Mouse (Mus musculus) hindbrain, postnatal 0 days (tissue): ENCODE data around the gene Anxa9. TPM values are rescaled to one million over a fixed set of nuclear protein-coding genes. Genes with fewer than 3 reads are reported as not detected.

Experiments used
- ATAC-seq: fragments of 200-750 bp; cut with Nextera tagmentation; 2 replicates; pipeline ENCODE4 v1.8.0; 2017; ENCODE audit warnings: mild to moderate bottlenecking, moderate TSS enrichment, moderate library complexity
- DNase-seq: peaks from one replicate; pipeline ENCODE4 v3.0.0-alpha.2; 2015; ENCODE audit warnings: low spot score
- H3K27ac ChIP-seq: fragments of 300-500 bp; sonication (generic); 2 replicates; pipeline ENCODE4 v1.5.1; 2014; ENCODE audit warnings: mild to moderate bottlenecking
- H3K27me3 ChIP-seq: fragments of 300-500 bp; sonication (generic); 2 replicates; pipeline ENCODE4 v1.6.1; 2014; ENCODE audit warnings: low read length, mixed read lengths; ENCODE audit not compliant: insufficient read depth
- H3K36me3 ChIP-seq: fragments of 300-500 bp; sonication (generic); 2 replicates; pipeline ENCODE4 v1.6.1; 2014; ENCODE audit warnings: low read length, mixed read lengths; ENCODE audit not compliant: insufficient read depth
- H3K4me1 ChIP-seq: fragments of 300-500 bp; sonication (generic); 2 replicates; pipeline ENCODE4 v1.6.1; 2014; ENCODE audit warnings: antibody characterized with exemption, low read length, mixed read lengths; ENCODE audit not compliant: insufficient read depth
- H3K4me2 ChIP-seq: fragments of 300-500 bp; sonication (generic); 2 replicates; pipeline ENCODE4 v1.6.1; 2014; ENCODE audit warnings: low read depth, mild to moderate bottlenecking, low read length, moderate library complexity, mixed read lengths
- H3K4me3 ChIP-seq: fragments of 300-500 bp; sonication (generic); 2 replicates; pipeline ENCODE4 v1.5.1; 2014; ENCODE audit warnings: low read length
- H3K9ac ChIP-seq: fragments of 300-500 bp; sonication (generic); replicated peaks from 2 replicates; pipeline ENCODE4 v1.6.1; 2014; ENCODE audit warnings: mild to moderate bottlenecking, low read length, moderate library complexity, mixed read lengths
- H3K9me3 ChIP-seq: fragments of 300-500 bp; sonication (generic); 2 replicates; pipeline ENCODE4 v1.6.1; 2016; ENCODE audit warnings: low read length, mixed read lengths
- CTCF ChIP-seq: IDR thresholded peaks from 2 replicates; pipeline ENCODE4 v1.5.1; 2016; ENCODE audit warnings: antibody characterized with exemption, control low read depth, low read depth
- WGBS: fragments of 180-500 bp; shearing (Covaris S2); extraction: QIAGEN DNeasy Blood & Tissue Kit; methylation state at CpG from one replicate; pipeline ENCODE4 v1.1.7; 2014; 5-methylcytosine and 5-hydroxymethylcytosine counted together
- polyA plus RNA-seq: library from polyadenylated mRNA; unstranded; fragments of >200 nt; fragmentation: Nextera tagmentation; extraction: Ambion mirVana; gene quantifications from 2 replicates; pipeline ENCODE4 v1.2.1, GENCODE M21; 2015
- total RNA-seq: library from RNA; depleted of rRNA; stranded (reverse); fragments of >200 nt; gene quantifications from 2 replicates; pipeline ENCODE4 v1.2.3, GENCODE M21; 2014

Gene Anxa9
- total and polyA plus RNA-seq, 2 experiments from 2014 or later, result 0.31 to 0.48 TPM

- DNase-seq (no peak), ATAC-seq (no peak)
- Histone ChIP-seq H3K9ac (no peak overlapping the region), H3K27ac (peak overlapping the region; percentile 92), H3K9me3 (no peaks in the 10 kb centered on the region), H3K4me1 (no peaks in the 10 kb centered on the region), H3K27me3 (no peaks in the 10 kb centered on the region), H3K4me3 (0 out of 2 replicates have a peak overlapping the region, but pooled peaks have one; percentile 79), H3K4me2 (peak overlapping the region; percentile 86), H3K36me3 (no peaks in the 10 kb centered on the region)
- 65% methylated on average over 6 of the region's 6 CpGs for WGBS
- no peak for TF ChIP-seq CTCF
Measured at GRCm38 (mm10) chr3:95314075-95314474, 7.1 kb upstream of the Anxa9 start.

GRCm38 (mm10) chr3:95313476-95313875, 6.5 kb upstream of the Anxa9 start:
- Histone ChIP-seq H3K9me3 (no peaks in the 10 kb centered on the region), H3K36me3 (no peaks in the 10 kb centered on the region), H3K27me3 (no peaks in the 10 kb centered on the region), H3K4me1 (no peaks in the 10 kb centered on the region), H3K27ac (no peak overlapping the region), H3K4me3 (no peak overlapping the region), H3K4me2 (no peak overlapping the region), H3K9ac (no peak overlapping the region)
- WGBS, result 45% methylated on average over 7 of the region's 7 CpGs
- no peak for ATAC-seq
- DNase-seq, result no peak
- no peak for TF ChIP-seq CTCF

DNA sequence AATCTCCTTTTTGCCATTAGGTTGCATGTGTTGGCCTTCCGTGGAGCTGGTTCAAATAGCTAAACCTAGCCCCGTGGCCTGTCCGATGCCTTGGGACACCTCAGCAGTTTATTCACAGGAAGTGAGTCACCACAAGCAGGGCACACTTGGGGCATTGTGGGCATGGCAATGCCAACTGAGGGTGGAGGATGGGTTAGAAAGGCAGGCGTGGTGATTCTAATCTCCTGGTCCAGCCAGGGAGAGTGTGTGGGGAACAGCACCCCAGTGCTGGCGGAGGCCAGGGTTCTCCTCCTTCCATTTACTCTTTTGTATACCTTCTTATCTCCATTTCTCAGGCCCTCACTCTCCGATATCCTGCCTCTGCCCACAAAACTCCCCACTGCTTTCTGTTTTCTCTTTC, 5.6 kb upstream of the Anxa9 start:
- 86% methylated on average over 6 of the region's 6 CpGs for WGBS

DNA sequence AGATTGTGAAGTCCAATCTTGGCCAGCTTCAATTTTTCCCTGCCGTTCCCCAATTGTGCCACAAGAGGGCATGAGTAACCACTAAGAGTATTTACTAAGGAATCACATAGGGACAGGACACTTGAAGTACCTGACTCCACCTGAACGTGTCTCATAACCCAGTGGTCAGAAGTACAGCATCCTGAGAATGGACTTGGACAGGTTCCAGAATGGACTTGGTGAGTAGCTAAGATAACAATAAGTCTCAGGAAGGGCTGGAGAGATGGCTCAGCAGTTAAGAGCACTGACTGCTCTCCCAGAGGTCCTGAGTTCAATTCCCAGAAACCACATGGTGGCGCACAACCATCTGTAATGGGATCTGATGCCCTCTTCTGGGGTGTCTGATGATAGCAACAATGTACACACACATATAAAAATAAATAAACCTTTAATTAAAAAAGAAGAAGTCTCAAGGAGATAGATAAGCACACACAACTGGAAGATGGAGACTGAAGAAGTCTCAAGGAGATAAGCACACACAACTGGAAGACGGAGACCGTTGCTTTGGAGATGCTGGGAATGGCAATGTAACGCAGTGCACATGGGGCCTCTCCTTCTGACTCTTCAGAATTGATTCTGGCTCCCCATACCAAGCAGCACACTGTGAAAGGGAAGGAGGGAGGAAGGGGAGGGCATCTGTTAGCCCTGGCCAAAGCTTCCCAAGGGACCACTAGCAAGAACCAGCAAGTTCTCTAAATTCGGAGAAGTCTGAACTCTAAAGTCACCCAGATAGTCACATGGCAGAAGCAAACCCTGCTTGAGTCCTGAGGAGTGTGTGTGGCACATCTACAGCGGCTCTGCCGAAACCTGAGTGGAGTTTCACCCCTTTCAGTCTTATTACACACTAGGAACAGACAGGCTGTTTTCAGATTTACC, 4.2 kb upstream of the Anxa9 start:
- Histone ChIP-seq H3K9ac (no peak overlapping the region), H3K9me3 (no peaks in the 10 kb centered on the region), H3K36me3 (no peaks in the 10 kb centered on the region), H3K27me3 (no peaks in the 10 kb centered on the region), H3K27ac (no peak overlapping the region), H3K4me3 (no peak overlapping the region), H3K4me2 (no peak overlapping the region), H3K4me1 (no peaks in the 10 kb centered on the region)
- DNase-seq (peak; percentile 84), ATAC-seq (peak; percentile 43; the same call in 1 of the 2 replicates)
- TF ChIP-seq CTCF, result peak; percentile 88
- WGBS, result 64% methylated on average over 9 of the region's 9 CpGs

More for the DNA sequence above, 5.6 kb upstream of the Anxa9 start:
- Histone ChIP-seq H3K4me2 (no peak overlapping the region), H3K4me3 (no peak overlapping the region), H3K27me3 (no peaks in the 10 kb centered on the region), H3K9ac (no peak overlapping the region), H3K4me1 (no peaks in the 10 kb centered on the region), H3K27ac (no peak overlapping the region), H3K9me3 (no peaks in the 10 kb centered on the region), H3K36me3 (no peaks in the 10 kb centered on the region)
- TF ChIP-seq CTCF, result no peak
- ATAC-seq, result no peak
- no peak for DNase-seq

DNA sequence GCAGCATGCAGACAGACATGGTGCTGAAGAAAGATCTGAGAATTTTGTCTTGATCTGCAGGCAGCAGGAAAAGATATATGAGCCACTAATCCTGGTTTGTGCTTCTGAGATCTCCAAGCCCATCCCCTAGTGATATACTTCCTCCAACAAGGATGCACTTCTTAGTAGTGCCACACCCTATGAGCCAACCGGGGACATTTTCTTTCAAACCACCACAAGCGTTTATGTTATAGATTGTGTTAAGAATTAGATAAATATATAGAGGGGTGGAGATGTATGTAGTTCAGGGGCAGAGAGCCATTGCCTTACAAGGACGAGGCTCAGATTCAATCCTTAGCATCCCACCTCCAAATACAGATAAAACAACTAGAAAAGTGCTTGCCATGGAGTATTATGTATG, 3.5 kb upstream of the Anxa9 start:
- H3K4me3 ChIP-seq, result no peak overlapping the region
- no peak for ATAC-seq
- no peak overlapping the region for H3K9ac ChIP-seq
- no peak for TF ChIP-seq CTCF
- no peak for DNase-seq
- no peak overlapping the region for H3K27ac ChIP-seq
- no peaks in the 10 kb centered on the region for H3K4me1 ChIP-seq
- H3K27me3 ChIP-seq, result no peaks in the 10 kb centered on the region
- WGBS, result 71% methylated on average over 3 of the region's 3 CpGs
- no peak overlapping the region for H3K4me2 ChIP-seq
- no peaks in the 10 kb centered on the region for H3K36me3 ChIP-seq
- no peaks in the 10 kb centered on the region for H3K9me3 ChIP-seq

DNA sequence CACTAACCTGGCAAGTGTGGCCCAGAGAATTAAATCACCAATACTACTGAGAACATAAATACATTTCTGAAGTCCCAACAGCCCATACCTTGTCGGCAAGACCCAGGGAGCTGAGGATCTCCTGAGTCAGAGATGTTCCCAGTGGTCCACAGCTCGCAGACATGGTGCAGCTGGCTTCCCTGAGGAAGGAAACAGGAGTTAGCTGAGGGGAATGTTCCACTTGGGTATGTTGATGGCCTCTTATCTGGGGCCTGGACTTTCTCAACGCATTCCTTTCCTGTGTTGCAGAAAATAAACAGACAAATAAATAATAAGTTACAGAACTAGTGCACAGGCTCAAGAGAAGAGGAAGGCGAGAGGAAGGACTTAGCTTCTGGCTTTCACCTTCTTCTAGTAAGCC, 732 bp downstream of the Anxa9 start:
- TF ChIP-seq CTCF, result no peak
- DNase-seq, result no peak
- ATAC-seq, result no peak
- no peak overlapping the region for H3K27ac ChIP-seq
- H3K36me3 ChIP-seq, result no peaks in the 10 kb centered on the region
- no peaks in the 10 kb centered on the region for H3K9me3 ChIP-seq
- no peaks in the 10 kb centered on the region for H3K27me3 ChIP-seq
- H3K9ac ChIP-seq, result no peak overlapping the region
- no peak overlapping the region for H3K4me3 ChIP-seq
- no peak overlapping the region for H3K4me2 ChIP-seq
- H3K4me1 ChIP-seq, result no peaks in the 10 kb centered on the region
- WGBS, result 86% methylated on average over 4 of the region's 4 CpGs

DNA sequence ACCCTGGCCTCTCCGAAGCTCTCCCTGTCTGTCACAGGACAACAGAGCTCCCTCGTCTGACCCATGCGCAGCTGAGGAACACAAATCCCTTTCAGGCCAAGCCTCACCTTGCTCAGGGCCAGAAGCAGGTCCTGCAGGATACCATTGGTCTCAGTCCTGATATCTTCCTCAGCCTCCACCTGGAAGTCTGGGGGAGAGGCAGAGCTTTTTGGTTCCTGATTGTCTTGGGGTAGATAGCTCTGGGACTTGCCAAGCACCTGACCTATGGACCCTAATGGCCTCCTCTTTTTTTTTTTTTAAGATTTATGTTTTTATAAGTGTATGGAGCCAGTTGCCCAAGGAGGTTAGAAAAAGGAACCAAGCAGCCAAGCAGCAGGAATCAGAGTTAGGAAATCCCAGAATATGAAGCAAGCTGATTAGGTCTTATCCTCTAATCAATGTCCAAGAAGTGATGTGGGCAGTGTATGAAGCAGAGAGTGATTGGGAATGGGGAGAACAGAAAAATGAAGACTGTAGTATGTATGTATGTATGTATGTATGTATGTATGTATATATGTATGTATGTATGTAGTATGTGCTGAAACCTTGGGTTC, 5.7 kb downstream of the Anxa9 start:
- no peak overlapping the region for H3K27ac ChIP-seq
- DNase-seq (no peak), ATAC-seq (no peak)
- WGBS, result 88% methylated on average over 3 of the region's 3 CpGs
- no peak overlapping the region for H3K4me3 ChIP-seq
- H3K4me1 ChIP-seq, result no peaks in the 10 kb centered on the region
- no peak overlapping the region for H3K9ac ChIP-seq
- H3K27me3 ChIP-seq, result no peaks in the 10 kb centered on the region
- no peak for TF ChIP-seq CTCF
- H3K4me2 ChIP-seq, result no peak overlapping the region
- no peaks in the 10 kb centered on the region for H3K9me3 ChIP-seq
- H3K36me3 ChIP-seq, result no peaks in the 10 kb centered on the region
